Comparison of ENCODE assay signal across 28 mouse cellular contexts in the genomic region with DNA sequence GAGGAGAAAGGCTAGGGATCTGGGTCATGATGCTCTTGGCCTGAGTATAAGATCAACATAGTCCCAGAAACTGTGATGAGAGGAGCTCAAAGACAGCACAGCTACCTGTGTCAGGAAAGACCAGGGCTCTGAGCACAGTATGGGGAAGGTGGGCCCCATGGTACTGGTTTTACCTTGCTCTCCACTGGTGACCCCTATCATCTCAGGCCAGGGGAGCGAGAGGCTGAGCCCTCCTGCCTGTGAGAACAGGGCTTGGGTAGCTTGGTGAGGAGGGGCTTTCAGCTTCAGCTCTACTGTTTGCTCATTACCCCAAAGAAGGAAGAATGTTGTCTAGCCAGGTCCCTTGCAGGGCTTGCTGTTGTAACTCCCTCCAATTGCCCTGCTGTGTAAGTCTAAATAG.
"Had no signal": no experiment of that assay in that cellular context is flagged by ENCODE, and none has a peak within 500 bp of the region (broad histone marks: within the 10 kb centered on the region; RNA-seq: fewer than 3 reads in every experiment).

No protein-coding gene starts in this region.

- H3K4me2 ChIP-seq: limb, embryonic 12.5 days; limb, embryonic 13.5 days; limb, embryonic 15.5 days; liver, embryonic 11.5 days; liver, embryonic 12.5 days; liver, embryonic 13.5 days; liver, embryonic 15.5 days; lung, embryonic 14.5 days; lung, embryonic 15.5 days; midbrain, embryonic 11.5 days; midbrain, embryonic 12.5 days had no signal

- H3K4me3 ChIP-seq: left cerebral cortex, adult 2 months; limb, embryonic 10.5 days; limb, embryonic 12.5 days; limb, embryonic 13.5 days; limb, embryonic 15.5 days; liver, embryonic 12.5 days; liver, embryonic 13.5 days; liver, embryonic 15.5 days; lung, embryonic 15.5 days; megakaryocyte, embryonic 14.5 days; midbrain, embryonic 10.5 days; midbrain, embryonic 12.5 days; myocyte had no signal

- H3K27me3 ChIP-seq: limb, embryonic 12.5 days; limb, embryonic 13.5 days; limb, embryonic 15.5 days; liver, embryonic 12.5 days; liver, embryonic 13.5 days; liver, embryonic 15.5 days; lung, embryonic 15.5 days; megakaryocyte, embryonic 14.5 days; midbrain, embryonic 12.5 days had no signal

- H3K36me3 ChIP-seq: limb, embryonic 10.5 days; limb, embryonic 12.5 days; limb, embryonic 13.5 days; limb, embryonic 15.5 days; liver, embryonic 12.5 days; liver, embryonic 13.5 days; liver, embryonic 15.5 days; lung, embryonic 15.5 days; midbrain, embryonic 10.5 days; midbrain, embryonic 12.5 days had no signal

- DNase-seq: left cerebral cortex, postnatal 4 days; liver; liver, embryonic 13.5 days; liver, postnatal 0 days; lung, adult 18-20 months; lung, adult 2 months; lung, embryonic 14.5 days; lung, postnatal 10 days; lung, postnatal 14 days; lung, postnatal 36 days; lung, postnatal 4 days; midbrain, embryonic 14.5 days had no signal

- H3K9ac ChIP-seq: limb, embryonic 12.5 days; limb, embryonic 13.5 days; limb, embryonic 15.5 days; liver, embryonic 12.5 days; liver, embryonic 13.5 days; liver, embryonic 14.5 days; liver, embryonic 15.5 days; liver, postnatal 0 days; lung, embryonic 14.5 days; lung, embryonic 15.5 days; midbrain, embryonic 12.5 days had no signal

- H3K9me3 ChIP-seq: limb, embryonic 10.5 days; limb, embryonic 12.5 days; limb, embryonic 13.5 days; limb, embryonic 15.5 days; liver, embryonic 12.5 days; liver, embryonic 13.5 days; liver, embryonic 15.5 days; lung, embryonic 15.5 days; megakaryocyte, embryonic 14.5 days; midbrain, embryonic 10.5 days; midbrain, embryonic 12.5 days had no signal

- H3K27ac ChIP-seq: left cerebral cortex, adult 2 months; limb, embryonic 10.5 days; limb, embryonic 12.5 days; limb, embryonic 13.5 days; limb, embryonic 15.5 days; liver, embryonic 12.5 days; liver, embryonic 13.5 days; liver, embryonic 14.5 days; liver, embryonic 15.5 days; lung, embryonic 15.5 days; midbrain, embryonic 10.5 days; midbrain, embryonic 12.5 days had no signal

- ATAC-seq: liver, embryonic 12.5 days; midbrain, embryonic 16.5 days had no signal
